Mouse (Mus musculus) stomach, postnatal 0 days (tissue): ENCODE data around the gene 4921536K21Rik. TPM values are rescaled to one million over a fixed set of nuclear protein-coding genes. Genes with fewer than 3 reads are reported as not detected.
"Not testable (repeated sequence)": the region's sequence is repeated elsewhere in the genome, so short reads cannot be mapped to it uniquely, and the experiment has no call there.

ENCODE experiments used
- ATAC-seq: fragments of 200-750 bp; cut with Nextera tagmentation; 2 replicates; pipeline ENCODE4 v1.8.0; 2017; ENCODE audit not compliant: low FRiP score, low TSS enrichment
- DNase-seq: peaks from one replicate; pipeline ENCODE4 v3.0.0-alpha.2; 2016; ENCODE audit warnings: low spot score
- H3K27ac ChIP-seq: fragments of 300-500 bp; sonication (generic); replicated peaks from 2 replicates; pipeline ENCODE4 v1.5.1; 2014; ENCODE audit warnings: mild to moderate bottlenecking, control low read depth
- H3K27me3 ChIP-seq: fragments of 300-500 bp; sonication (generic); 2 replicates; pipeline ENCODE4 v1.6.1; 2014; ENCODE audit warnings: low read length; ENCODE audit not compliant: control insufficient read depth, insufficient read depth
- H3K36me3 ChIP-seq: fragments of 300-500 bp; sonication (generic); 2 replicates; pipeline ENCODE4 v1.6.1; 2014; ENCODE audit warnings: low read length, mixed read lengths; ENCODE audit not compliant: control insufficient read depth, insufficient read depth
- H3K4me1 ChIP-seq: fragments of 300-500 bp; sonication (generic); replicated peaks from 2 replicates; pipeline ENCODE4 v1.6.1; 2014; ENCODE audit warnings: antibody characterized with exemption; ENCODE audit not compliant: control insufficient read depth, insufficient read depth
- H3K4me2 ChIP-seq: fragments of 300-500 bp; sonication (generic); replicated peaks from 2 replicates; pipeline ENCODE4 v1.6.1; 2014; ENCODE audit warnings: low read depth, mild to moderate bottlenecking, control low read depth, moderate library complexity
- H3K4me3 ChIP-seq: fragments of 300-500 bp; sonication (generic); 2 replicates; pipeline ENCODE4 v1.5.1; 2014; ENCODE audit warnings: low read depth, low read length, control low read depth
- H3K9ac ChIP-seq: fragments of 300-500 bp; sonication (generic); 2 replicates; pipeline ENCODE4 v1.6.1; 2014; ENCODE audit warnings: mild to moderate bottlenecking, low read length, control low read depth, mixed read lengths
- H3K9me3 ChIP-seq: fragments of 300-500 bp; sonication (generic); 2 replicates; pipeline ENCODE4 v1.6.1; 2016; ENCODE audit warnings: low read length; ENCODE audit not compliant: control insufficient read depth
- CTCF ChIP-seq: IDR thresholded peaks from 2 replicates; pipeline ENCODE4 v1.5.1; 2016; ENCODE audit warnings: antibody characterized with exemption, low read depth, mild to moderate bottlenecking, moderate library complexity
- EP300 ChIP-seq: optimal IDR thresholded peaks from 2 replicates; pipeline ENCODE3; 2016; ENCODE audit warnings: antibody characterized with exemption
- WGBS: fragments of 180-500 bp; shearing (Covaris S2); extraction: QIAGEN DNeasy Blood & Tissue Kit; methylation state at CpG from one replicate; pipeline ENCODE4 v1.1.7; 2014; 5-methylcytosine and 5-hydroxymethylcytosine counted together
- polyA plus RNA-seq: library from polyadenylated mRNA; unstranded; fragments of >200 nt; fragmentation: Nextera tagmentation; extraction: Ambion mirVana; gene quantifications from 2 replicates; pipeline ENCODE4 v1.2.1, GENCODE M21; 2015

Gene 4921536K21Rik
- polyA plus RNA-seq, 1 experiment from 2014 or later: 0.12 TPM

DNA sequence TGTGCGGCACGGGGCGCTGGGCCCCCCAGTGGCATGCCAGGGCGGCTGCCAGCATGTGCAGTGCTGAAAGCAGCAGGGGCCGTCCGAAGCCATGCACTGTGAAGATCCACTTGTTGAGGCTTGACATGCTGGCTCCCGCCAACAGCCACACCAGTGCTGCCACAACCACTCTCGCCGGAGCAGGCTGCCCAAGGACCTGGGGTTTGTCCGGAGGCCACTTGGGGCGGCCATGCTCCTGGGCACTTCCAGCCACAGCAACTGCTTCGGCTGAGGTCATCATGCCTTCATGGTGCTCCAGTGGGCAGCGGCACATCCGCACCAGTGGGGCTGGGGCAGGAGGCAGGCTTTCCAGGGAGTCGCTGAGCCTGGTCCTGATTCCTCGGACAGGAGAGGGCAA lies 18.0 kb upstream of the 4921536K21Rik start:
- Histone ChIP-seq H3K4me2 (peak overlapping the region; percentile 88), H3K36me3 (0 out of 2 replicates have a peak, but pooled peaks cover 2% of the 10 kb centered on the region), H3K4me3 (peak overlapping the region; percentile 58), H3K9me3 (no peaks in the 10 kb centered on the region), H3K27ac (peak overlapping the region; percentile 82), H3K9ac (peak overlapping the region; percentile 67), H3K4me1 (peaks cover 11% of the 10 kb centered on the region), H3K27me3 (no peaks in the 10 kb centered on the region)
- DNase-seq: peak; percentile 36
- no peak for TF ChIP-seq EP300
- TF ChIP-seq CTCF: 0 out of 2 replicates have a peak, but pooled peaks have one; percentile 31
- ATAC-seq: no peak
- 3% methylated on average over 16 of the region's 16 CpGs for WGBS

DNA sequence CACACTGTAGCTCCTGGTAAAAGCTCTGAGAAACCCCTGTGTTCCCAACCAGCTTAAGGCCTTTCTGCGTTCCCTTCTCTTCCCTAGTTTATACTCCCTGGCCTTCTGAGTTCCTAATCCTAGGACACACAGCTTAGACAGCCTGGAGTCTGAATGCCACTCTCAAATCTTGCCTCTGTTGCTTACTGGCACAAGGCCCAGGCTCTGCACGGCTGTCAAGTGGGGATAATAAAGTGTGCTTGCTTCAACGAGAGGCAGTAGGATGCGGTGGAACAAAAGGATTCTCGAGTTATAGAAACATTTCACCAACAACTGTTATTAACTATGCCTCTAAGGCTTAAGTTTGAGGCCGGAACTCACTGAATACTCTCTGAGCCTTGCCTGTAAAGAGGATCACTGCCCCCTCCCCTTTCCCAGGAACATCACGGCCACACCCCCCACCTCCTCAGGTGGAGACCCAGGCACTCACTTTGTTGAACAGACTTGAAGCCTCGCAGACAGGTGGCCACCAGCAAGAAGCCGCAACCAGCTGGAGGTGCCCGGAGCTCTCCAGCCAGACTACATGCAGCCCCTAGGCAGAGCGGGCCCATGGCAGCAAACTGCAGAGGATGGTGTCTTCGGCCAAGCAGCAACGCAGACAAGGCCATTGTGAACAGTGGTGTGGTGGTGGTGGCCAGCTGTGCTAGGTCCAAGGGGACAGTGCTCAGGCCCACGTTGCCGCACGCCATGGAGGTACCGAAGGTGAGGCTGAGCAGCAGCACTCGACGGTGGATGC lies 17.4 kb upstream of the 4921536K21Rik start:
- WGBS: 22% methylated on average over 19 of the region's 19 CpGs
- Histone ChIP-seq H3K9me3 (no peaks in the 10 kb centered on the region), H3K27me3 (no peaks in the 10 kb centered on the region), H3K4me2 (peak overlapping the region; percentile 88), H3K27ac (no peak overlapping the region), H3K36me3 (0 out of 2 replicates have a peak, but pooled peaks cover 2% of the 10 kb centered on the region), H3K4me1 (peaks cover 11% of the 10 kb centered on the region), H3K9ac (peak overlapping the region; percentile 67), H3K4me3 (peak overlapping the region; percentile 58)
- no peak for DNase-seq
- TF ChIP-seq CTCF: no peak
- TF ChIP-seq EP300: no peak
- no peak for ATAC-seq

GRCm38 (mm10) chr11:3911440-3911839 lies 16.5 kb upstream of the 4921536K21Rik start:
- WGBS: 88% methylated on average over 5 of the region's 6 CpGs

GRCm38 (mm10) chr11:3910513-3911310 lies 15.8 kb upstream of the 4921536K21Rik start:
- H3K36me3 ChIP-seq: no peaks in the 10 kb centered on the region; the same call in 1 of the 2 replicates
- 79% methylated on average over 5 of the region's 5 CpGs for WGBS
- H3K27me3 ChIP-seq: no peaks in the 10 kb centered on the region
- H3K4me1 ChIP-seq: peaks cover 11% of the 10 kb centered on the region
- no peaks in the 10 kb centered on the region for H3K9me3 ChIP-seq
- TF ChIP-seq CTCF (0 out of 2 replicates have a peak, but pooled peaks have one; percentile 27), EP300 (no peak)
- DNase-seq (no peak), ATAC-seq (no peak)
- H3K27ac ChIP-seq: no peak overlapping the region
- 0 out of 2 replicates have a peak overlapping the region, but pooled peaks have one; percentile 4 for H3K4me3 ChIP-seq
- peak overlapping the region; percentile 25; the same call in 1 of the 2 replicates for H3K4me2 ChIP-seq
- H3K9ac ChIP-seq: 0 out of 2 replicates have a peak overlapping the region, but pooled peaks have one; percentile 28

More at GRCm38 (mm10) chr11:3911440-3911839, 16.5 kb upstream of the 4921536K21Rik start:
- Histone ChIP-seq H3K4me2 (peak overlapping the region; percentile 25; the same call in 1 of the 2 replicates), H3K4me1 (peaks cover 11% of the 10 kb centered on the region), H3K9ac (0 out of 2 replicates have a peak overlapping the region, but pooled peaks have one; percentile 24), H3K4me3 (0 out of 2 replicates have a peak overlapping the region, but pooled peaks have one; percentile 4)
- H3K27me3 ChIP-seq, H3K9me3 ChIP-seq, DNase-seq, ATAC-seq, H3K27ac ChIP-seq, H3K36me3 ChIP-seq: not testable (repeated sequence)

DNA sequence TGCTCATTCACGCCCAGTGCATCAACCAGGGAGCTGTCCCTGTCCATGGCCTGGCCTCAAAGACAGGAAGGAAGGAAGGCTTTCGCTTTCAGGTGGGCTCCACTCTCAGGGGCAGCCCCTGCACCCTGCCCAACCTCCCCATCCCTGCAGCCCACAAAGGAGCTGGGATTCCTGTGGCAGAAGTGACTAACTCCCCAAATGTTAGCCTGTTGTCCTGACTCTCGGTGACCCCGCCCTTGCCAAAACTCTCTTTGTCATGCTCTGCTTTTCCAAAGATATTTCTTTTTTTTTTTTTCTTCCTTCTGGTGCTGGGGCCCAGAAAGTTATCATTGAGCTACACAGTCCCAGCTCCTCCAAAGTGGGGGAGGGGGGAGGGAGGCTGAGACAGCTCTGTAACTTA lies 14.3 kb upstream of the 4921536K21Rik start:
- H3K9ac ChIP-seq: no peak overlapping the region
- H3K4me3 ChIP-seq: no peak overlapping the region
- H3K4me2 ChIP-seq: no peak overlapping the region
- DNase-seq: no peak
- no peak overlapping the region for H3K27ac ChIP-seq
- H3K4me1 ChIP-seq: peaks cover 9% of the 10 kb centered on the region
- no peak for TF ChIP-seq EP300
- no peak for TF ChIP-seq CTCF
- ATAC-seq: no peak
- no peaks in the 10 kb centered on the region; the same call in 1 of the 2 replicates for H3K36me3 ChIP-seq
- no peaks in the 10 kb centered on the region for H3K27me3 ChIP-seq
- no peaks in the 10 kb centered on the region for H3K9me3 ChIP-seq
- 88% methylated on average over 4 of the region's 4 CpGs for WGBS
